Mouse (Mus musculus): ENCODE measurements around the gene Pomp.

Gene Pomp

DNA sequence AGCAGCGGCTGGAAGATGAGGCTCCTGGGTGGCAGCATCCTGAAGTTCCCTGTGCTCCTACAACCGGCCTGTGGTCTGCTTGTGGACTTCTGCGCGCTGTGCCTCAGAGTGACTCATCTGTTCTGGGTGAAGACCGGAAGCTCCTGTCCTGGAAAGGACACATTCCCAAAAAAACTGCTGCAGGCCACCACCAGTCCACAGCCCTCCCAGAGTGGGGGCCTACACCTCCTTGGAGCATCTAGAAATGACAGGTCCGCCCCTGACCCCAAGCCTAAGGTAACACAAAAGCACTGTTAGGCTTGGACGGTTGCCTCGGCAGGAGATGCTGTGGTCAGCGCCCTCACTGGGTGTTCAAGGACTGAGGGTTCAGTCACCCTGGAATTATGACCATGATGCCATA lies 42.9 kb downstream of the Pomp start:
- DNase-seq: no peak

DNA sequence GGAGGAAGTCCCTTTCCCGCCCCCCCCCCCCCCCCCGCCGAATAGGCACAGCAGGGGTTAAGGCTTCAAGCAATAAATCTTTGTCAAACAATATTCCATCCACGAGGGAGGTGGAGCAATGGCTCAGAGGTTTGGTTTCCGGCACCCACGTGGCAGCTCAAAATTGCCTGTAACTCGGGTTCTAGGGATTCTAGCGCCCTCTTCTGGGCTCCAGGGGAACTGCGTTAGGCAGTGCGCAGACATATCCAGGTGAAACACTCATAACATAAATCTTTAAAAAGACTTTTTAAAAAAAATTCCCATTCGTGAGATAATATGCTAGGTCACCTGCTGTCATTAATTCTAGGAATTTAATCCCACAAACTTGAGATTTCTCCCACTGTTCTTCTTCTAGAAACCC lies 46.9 kb downstream of the Pomp start:
- DNase-seq: no peak

DNA sequence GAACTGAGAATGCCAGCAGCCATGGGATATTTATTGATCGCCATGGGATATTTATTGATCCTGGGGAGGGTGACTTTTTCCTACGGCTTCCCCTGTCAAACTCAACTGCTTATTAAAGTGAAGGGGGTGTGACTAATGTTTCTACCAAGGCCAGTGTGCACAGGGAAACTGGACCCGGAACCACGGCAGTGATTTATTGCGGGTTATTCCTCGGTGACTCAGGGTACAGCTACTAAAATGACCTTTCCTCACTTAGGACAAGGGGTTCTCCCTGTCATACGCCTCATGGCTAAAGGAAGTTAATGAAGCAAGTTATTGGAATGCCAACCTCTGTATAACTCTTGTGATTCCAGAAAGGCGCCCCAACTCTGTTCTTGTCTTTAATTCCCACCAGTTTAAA lies 47.6 kb downstream of the Pomp start:
- DNase-seq: no peak

- DNase-seq: no peak
Measured at GRCm38 (mm10) chr5:147910807-147911509, 50.7 kb downstream of the Pomp start.

DNA sequence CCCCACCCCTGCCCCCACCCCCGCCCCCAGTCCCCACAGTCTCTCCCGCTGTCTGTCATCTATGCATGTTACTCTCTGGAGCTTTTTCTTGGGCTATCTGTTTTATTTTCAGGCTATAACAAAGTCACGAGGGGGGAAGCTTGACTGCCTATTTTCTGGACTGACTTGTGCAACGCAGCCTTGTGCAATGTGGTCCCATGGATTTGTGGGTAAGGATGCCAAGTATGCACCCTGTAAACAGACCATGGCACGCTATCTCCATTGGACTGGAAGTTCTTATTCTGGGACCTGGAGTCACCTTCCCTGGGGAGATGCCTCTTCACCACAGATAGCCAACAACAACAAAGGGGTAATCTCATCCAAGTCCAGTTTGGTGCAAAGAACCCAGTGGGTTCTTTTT lies 51.5 kb downstream of the Pomp start:
- no peak for DNase-seq

- DNase-seq: no peak
Measured at GRCm38 (mm10) chr5:147913241-147913842, 53.1 kb downstream of the Pomp start.

- no peak for DNase-seq
Measured at GRCm38 (mm10) chr5:147915038-147915566, 54.8 kb downstream of the Pomp start.

GRCm38 (mm10) chr5:147916171-147916570 lies 55.9 kb downstream of the Pomp start:
- no peak for DNase-seq

- no peak for DNase-seq
Measured at GRCm38 (mm10) chr5:147918044-147918846, 58.0 kb downstream of the Pomp start.

DNA sequence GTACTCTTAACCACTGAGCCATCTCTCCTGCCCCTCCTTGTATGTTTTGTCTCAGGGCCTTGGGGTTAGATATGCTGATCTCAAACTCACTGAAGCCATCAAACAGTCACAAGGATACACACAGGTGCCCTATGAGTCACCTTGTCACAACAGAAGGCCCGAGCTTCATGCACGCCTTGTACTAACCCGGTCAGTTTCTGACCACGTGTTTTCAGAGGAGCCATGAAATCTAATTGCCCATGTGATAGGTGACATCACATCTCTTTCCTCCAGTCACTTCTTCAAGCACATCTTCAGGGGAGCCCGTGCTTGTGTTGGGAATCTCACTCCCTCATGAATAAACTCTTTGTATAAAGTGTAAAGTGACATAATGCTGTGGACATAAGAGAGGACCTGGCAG lies 64.4 kb downstream of the Pomp start:
- no peak for DNase-seq

Measured in spleen, adult 18-20 months (tissue).